Mouse (Mus musculus) bone marrow, adult 2 months (tissue): ENCODE results near the gene 1700001J03Rik.

ENCODE experiments used
- CTCF ChIP-seq: fragments of 200-500 bp; IDR thresholded peaks from 2 replicates; pipeline ENCODE4 v1.5.1; 2011; ENCODE audit warnings: low read length, control low read depth; ENCODE audit not compliant: control insufficient read depth, insufficient read depth
- POLR2A ChIP-seq: fragments of 200-500 bp; IDR thresholded peaks from 2 replicates; pipeline ENCODE4 v1.6.1; 2011; ENCODE audit warnings: low read depth, mild to moderate bottlenecking, control low read depth, low read length, borderline replicate concordance; ENCODE audit not compliant: control insufficient read depth

DNA sequence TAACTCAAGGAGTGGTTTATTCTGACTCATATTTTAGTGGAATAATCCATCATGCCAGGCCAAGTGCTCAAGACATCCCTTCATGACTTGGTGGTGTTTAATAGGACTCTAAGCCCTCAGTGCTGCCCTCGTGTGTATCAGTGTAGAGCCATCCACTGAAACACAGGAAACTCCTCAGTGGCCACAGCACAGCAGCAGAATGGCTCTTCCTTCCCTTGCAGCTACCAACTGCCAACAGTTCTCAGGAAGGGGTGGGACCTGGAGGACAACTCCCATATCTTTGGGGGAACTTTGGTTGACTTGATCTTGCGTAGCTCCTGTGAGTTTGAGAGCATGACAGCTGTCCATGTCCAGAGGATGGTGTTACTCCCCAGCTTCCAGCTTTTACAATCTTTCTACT lies 18.8 kb upstream of the 1700001J03Rik start:
- no peak for TF ChIP-seq CTCF
- no peak for TF ChIP-seq POLR2A
